Mouse (Mus musculus) stomach, postnatal 0 days (tissue): ENCODE results near the gene Parp16.

Experiments used
- CTCF ChIP-seq: IDR thresholded peaks from 2 replicates; pipeline ENCODE4 v1.5.1; 2016; ENCODE audit warnings: antibody characterized with exemption, low read depth, mild to moderate bottlenecking, moderate library complexity
- EP300 ChIP-seq: optimal IDR thresholded peaks from 2 replicates; pipeline ENCODE3; 2016; ENCODE audit warnings: antibody characterized with exemption

GRCm38 (mm10) chr9:65247502-65248376, 52.6 kb downstream of the Parp16 start:
- TF ChIP-seq CTCF (no peak), EP300 (no peak)
